Mouse (Mus musculus): ENCODE data around the gene Mei1.
"Not testable (repeated sequence)": the region's sequence is repeated elsewhere in the genome, so short reads cannot be mapped to it uniquely, and the experiment has no call there.

The Mei1 gene

DNA sequence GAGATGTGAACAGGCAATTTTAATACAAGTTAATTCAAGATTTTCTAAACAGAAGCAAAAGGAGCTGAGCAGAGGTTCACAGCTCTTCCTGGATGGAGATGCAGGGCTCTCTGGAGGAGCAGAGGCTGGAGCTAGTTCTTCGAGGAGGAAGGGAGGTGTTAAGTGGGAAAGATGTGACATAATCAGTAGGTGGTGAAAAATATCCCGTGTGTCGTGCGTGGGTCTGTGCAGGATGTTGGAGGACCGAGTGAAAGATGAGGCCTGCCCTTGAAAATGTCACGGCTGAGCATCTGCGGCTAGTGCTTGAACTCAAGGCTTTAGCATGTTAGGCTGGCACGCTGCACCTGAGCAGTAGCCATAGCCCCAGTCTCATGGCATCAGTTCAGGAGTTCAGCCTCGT, 15.8 kb downstream of the Mei1 start:
- no peak for DNase-seq (ENCODE audit: low spot score in 2 of 2)

DNA sequence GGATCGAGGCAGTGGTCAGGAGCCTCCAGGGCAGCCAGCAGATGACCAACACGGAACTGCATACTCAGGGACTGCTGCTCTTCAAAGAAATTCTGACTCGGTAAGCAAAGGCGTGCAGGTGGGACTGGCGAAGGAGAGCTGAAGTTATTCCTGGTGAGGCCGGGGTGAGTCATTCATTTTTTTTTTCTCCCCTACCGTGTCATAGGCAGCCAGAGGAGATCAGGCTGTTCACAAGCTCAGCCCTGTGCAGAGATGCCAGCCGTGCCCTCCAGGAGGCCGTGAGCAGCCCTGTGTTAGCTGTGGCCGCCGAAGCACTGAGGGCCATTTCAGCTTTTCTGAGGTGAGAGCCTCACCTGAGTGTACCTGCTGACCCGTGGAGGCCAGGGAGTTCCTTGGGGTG, 16.3 kb downstream of the Mei1 start:
- no peak for DNase-seq (ENCODE audit: low spot score in 2 of 2)

DNA sequence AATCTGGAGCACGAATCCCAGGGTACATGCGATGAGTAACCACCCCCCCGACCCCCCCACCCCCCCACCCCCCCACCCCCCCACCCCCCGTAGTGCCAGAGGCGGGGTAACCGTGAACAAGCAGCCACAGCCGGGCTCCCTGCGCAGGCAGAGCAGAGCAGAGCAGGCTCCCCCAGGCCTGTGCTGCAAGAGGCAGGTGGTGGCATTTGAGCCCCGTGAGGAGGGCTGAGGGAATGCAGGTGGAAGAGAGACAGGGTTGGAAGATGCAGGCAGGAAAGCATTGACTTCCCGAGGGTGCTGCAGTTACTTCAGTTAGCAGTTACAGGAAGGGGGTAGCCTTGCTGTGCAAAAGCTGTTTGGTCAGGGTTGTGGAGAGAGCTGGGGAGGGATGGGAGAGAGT, 17.5 kb downstream of the Mei1 start:
- DNase-seq (ENCODE audit: low spot score in 2 of 2): no peak

DNA sequence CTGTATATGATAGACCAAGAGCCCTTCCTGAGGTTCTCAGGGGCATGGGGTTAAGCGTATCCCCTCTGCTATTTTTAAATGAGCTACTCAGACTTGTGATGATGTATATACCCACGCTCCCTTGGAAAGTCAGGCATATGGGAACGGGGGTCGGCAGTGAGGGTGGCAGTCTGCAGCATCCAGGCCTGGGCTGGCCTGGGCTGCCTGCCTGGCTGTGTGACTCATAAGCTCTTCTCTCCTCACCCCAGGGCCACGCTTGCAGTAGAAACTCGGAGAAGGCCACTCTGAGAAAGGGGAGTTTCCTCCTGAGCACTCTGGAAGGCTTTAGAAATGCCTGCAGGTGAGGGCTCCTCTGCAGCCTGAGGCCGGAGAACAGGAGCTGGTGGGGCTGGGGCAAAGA, 21.3 kb downstream of the Mei1 start:
- no peak for DNase-seq (ENCODE audit: low spot score in 2 of 2)

DNA sequence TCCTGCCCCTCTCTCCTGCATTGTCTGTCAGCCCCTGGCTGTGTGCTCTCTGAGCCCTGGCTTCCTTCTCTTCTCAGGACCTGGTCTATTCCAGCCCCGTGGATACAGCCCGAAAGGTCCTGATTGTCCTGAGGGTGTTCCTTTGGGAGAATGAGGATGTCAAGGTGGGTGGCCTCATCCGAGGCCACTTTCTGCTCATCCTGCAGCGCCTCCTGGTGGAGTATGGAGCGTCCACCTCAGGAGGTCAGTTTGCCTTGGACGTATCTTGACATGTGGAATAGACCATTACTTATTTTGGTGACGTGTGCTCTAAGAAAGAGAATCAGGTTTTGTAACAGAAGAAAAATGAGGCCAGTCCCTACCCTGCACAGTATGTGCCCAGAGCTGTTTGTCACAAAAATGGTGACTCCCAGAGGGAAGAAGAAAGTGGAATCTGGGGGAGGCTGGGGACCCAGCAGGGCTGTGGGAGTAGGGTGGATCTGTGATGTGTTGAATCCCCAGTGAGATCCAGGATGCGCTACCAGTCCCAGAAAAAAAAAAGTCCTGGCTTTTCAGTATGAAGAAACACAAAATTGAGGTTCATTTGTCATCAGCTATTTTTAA, 37.3 kb downstream of the Mei1 start:
- peak; percentile 26 to 75 for DNase-seq (ENCODE audit: low spot score in 2 of 2)

DNA sequence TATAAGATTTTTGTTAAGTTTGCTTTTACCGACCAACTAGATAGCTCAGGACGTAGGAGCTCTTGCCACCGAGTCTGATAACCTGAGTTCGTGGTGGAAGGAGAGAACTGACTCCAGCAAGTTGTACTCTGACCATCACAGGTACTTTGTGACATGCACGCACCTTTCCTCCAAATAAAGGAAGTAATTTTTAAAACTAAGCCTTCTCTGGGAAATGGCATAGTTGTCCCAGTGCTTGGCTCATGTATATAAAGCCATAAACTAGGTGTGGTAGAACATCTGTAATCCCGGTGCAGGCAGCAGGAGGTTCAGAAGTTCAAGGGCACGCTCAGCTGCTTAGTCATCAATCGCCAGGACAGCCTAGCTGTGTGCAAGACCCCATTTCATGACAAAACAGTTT, 50.7 kb downstream of the Mei1 start:
- no peak for DNase-seq (ENCODE audit: low spot score in 2 of 2)

DNA sequence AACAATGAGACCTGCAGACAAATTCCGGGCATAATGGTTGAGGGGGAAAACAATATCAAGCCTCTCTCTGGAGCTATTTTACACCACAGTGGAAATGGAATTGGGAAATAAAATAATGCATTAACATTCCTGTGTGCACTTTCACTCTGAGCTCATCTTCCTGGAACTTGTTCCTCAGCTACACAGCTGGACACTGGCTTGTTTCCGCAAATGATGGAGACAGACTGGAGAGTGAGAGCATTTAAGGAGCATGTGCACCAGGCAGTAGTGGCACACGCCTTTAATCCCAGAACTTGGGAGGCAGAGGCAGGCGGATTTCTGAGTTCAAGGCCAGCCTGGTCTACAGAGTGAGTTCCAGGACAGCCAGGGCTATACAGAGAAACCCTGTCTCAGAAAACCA, 56.9 kb downstream of the Mei1 start:
- DNase-seq (ENCODE audit: low spot score in 2 of 2): not testable (repeated sequence)

DNA sequence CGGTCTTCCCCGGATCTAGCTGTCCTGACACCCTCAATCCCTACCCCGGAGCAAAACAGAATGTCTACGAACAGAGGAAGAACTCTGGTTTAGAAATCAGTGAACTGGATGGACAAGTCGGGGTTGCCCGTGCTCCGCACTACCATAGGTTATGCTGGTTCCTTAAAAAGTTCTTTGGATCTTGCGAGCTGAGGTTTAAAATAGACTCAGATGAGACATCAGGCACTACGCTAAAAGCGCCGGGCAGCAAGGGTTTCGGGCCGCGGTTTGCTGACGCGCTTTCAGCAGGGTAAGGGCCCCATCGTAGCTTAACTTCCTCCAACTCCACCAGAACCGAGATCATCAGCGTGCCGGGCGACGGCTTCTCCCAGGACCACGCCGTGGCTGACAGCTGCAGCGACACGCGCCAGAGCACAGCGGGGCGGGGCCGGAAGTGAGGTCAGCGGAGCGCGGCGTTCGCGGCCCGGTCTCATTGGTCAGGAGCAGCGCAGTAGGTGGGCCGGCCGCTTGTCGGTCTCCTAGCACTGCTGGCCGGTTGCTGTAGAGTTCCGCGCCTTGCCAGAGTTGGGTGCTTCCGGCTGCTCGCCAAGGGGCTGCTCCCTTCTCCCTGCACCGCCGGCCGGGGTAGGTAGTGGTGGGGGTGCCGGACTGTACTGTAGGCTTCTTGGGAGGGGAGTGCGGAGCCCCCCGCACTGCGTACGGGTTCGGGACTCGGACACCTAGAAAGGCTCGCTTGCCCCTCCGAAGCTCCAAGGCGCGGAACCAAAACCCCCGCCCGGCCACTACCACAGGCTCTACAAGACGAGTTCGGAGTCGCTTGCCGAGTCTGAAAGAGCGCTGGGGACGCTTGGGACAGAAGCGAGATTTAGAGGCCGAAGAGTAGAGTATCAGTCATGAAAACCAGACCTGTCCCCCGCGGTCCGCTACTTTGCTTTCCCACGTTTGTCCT, 57.9 kb downstream of the Mei1 start, which contains the start of gene Ccdc134:
Ccdc134 (plus strand) TSS at position 497 of the 949 bp plus-strand sequence.
- peak; percentile 94 to 98 for DNase-seq (ENCODE audit: low spot score in 2 of 2)

DNA sequence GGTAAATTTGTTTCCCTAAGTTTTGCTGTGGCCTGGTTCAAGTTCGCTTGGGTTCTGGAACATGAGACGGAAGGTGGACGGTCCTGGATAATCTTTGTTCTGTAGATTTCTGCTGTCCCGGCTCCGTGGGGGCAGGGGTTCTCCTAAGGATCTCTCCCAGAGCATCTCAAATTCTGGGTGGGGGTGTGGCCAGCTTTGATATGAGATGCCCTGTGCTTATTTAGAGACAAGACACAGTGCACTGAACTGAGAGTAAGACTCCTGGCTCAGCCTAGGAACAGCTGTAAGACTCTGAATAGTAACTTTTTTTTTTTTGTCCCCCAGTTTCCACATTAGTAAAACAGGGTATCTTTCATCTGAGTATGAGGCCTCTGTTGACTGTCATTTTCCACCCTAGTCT, 58.6 kb downstream of the Mei1 start:
- no peak for DNase-seq (ENCODE audit: low spot score in 2 of 2)

DNA sequence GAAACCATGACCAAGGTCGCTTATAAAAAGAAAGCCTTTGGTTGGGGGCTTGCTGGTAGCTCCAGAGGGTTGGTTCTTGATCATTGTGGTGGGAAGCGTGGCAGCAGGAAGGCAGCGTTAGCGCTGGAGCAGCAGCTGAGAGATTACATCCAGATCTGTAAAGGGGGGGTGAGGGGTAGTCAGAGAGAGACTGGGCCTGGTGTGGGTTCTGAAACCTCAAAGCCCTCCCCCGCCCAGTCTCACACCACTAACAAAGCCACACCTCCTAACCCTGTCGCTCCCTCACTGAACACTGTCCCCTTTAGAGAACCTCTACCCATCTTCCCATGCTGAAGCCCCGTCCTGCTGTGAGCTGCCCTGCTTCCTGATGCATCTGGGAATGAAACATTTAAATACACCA, 60.8 kb downstream of the Mei1 start:
- no peak for DNase-seq (ENCODE audit: low spot score in 2 of 2)

DNA sequence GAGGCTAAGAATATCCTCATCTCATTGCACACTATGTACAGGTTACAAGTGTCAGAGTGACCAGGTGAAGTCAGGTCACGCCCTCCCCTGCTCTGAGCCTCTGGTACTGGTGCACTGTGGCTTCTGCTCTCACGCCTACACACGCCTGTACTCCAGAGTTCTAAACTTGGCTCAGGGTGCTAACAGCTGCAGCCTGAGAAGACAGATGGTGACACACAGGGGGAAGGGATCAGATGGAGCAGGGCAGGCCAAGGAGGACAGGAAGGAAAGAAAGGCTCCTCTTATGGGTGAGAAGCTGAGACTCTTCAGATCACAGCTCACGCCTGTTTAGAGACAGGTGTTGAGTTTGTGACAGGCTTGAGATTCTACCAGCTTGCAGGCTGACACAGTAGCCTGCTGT, 65.6 kb downstream of the Mei1 start:
- no peak for DNase-seq (ENCODE audit: low spot score in 2 of 2)

DNA sequence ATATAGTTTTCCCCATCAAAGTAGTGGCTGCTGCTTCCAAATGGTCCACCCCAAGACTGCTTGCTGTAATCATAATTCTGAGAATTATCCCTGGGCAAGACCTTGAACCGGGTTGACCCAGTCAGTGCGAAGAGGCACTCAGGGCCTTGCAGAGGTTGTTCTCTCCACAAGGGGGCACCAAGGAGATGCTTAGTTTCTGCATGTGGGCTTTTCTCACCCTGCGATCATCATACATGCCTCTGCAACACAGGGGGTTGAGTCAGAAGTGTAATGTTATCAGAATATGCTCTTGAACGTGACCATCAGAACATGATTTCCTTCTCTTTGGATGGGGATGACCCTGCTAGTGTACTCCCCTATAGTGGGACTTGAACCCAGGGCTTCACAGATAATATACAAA, 68.8 kb downstream of the Mei1 start:
- DNase-seq (ENCODE audit: low spot score in 2 of 2): peak; percentile 69 to 81

DNA sequence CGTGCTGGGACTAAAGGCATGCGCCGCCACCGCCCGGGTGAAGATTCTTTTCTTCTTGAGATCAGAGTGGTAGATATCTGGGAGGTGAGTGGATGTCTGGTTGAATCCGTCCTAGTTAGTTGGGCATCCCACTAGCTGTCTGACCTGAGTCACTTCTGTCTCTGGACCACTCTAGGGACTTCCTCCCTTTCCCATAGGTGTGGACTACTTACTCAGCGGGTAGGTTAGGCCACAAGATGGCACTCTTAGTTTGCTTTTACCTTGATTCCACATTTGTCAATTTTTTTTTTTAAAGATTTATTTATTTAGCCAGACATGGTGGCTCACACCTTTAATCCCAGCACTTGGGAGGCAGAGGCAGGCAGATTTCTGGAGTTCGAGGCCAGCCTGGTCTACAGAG, 69.4 kb downstream of the Mei1 start:
- DNase-seq (ENCODE audit: low spot score in 2 of 2): no peak

DNA sequence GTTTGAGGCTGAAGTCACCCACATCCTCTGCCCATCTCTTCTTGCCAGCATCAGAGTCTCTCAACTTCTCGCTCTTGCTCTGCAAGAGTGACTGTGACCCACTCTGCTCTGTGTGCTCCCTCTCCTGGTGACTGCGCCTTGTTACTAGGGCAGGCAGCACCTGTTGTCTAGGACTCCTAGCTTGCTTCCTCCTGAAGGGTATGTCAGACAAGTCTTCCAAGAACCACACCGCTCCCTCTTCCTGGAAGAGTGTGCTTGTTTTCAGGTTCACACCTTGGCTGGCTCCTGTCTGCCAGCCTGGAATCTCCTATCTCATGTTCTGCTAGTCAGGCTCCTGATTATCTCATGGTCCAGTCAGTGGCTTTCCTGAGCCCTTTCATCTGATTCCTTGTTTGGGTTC, 70.6 kb downstream of the Mei1 start:
- no peak for DNase-seq (ENCODE audit: low spot score in 2 of 2)

DNA sequence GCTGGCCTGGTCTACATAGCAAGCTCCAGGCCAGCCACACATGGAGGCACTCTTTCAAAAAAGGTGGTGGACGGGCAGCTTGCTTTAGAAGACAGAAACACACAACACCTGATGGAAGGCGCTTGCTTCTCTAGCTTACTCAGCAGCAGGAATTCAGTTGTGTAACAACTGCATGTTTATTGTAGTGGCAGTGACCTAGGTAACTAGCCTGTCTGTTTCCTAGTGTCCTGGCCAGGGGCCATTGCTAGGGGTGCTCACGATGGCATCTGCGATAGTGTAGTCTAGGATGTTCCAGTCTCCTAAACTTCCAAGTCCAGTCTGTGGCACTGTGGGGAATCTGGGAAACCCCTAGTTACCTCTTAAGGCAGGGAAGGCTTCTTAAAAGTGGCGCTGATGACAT, 74.4 kb downstream of the Mei1 start:
- no peak for DNase-seq (ENCODE audit: low spot score in 2 of 2)

DNA sequence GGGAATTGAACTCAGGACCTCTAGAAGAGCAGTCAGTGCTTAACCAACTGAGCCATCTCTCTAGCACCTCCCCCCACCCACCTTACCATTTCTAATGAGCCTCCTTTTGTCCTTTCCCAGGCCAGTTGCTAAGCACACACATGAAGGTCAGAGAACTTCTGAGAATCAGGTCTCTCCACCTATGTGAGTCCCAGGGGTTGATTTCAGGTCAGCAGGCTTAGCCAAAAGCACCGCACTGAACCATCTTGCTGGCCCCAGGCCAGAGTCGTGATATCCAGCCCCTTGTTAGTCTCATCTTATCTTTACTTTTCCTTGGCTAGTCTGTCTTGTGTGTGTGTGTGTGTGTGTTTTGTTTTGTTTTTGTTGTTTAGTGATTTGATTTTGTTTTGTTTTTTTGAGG, 75.6 kb downstream of the Mei1 start:
- DNase-seq (ENCODE audit: low spot score in 2 of 2): no peak

DNA sequence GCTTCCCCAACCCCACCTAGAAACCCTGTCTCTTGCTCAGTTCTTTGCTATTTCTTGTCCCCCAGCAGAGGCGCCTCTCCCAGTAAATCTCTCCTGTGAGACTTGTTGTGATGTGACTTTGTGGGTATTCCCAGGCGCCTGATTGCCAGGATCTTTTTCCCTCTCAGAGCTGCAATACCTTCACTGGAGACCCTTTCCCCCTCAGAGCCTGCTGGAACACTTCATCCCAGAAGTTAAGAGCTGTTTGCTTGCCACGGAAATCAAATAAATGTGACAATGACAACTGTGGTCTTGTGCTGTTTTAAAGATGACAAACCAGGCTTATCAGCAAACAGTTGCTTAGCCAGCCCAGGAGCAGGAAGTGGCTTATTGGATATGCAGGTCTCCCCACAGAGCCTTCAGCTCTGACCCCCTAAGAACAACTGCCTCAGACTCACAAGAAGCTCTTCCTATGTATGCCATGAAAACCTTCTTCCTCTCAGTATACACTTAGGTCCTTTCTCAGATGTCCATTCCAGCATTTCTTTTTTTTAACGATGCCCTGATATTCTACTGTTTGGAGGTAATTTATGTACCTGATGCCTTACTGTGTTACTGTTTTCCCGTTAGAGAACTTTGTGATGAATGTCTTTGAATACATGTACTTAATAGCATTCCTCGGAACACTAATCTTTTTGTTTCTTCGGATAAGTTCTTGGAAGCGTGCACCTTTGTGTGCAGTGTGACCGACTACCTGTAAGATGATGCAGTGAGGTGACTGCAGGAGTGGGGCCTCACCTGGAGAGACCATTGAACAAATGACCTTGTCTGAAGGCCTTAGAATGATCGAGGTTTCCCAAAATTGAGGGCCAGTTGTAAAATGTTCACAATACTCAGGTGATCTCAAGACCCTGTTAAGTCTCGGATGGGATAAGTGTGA, 76.3 kb downstream of the Mei1 start:
- no peak for DNase-seq (ENCODE audit: low spot score in 2 of 2)

DNA sequence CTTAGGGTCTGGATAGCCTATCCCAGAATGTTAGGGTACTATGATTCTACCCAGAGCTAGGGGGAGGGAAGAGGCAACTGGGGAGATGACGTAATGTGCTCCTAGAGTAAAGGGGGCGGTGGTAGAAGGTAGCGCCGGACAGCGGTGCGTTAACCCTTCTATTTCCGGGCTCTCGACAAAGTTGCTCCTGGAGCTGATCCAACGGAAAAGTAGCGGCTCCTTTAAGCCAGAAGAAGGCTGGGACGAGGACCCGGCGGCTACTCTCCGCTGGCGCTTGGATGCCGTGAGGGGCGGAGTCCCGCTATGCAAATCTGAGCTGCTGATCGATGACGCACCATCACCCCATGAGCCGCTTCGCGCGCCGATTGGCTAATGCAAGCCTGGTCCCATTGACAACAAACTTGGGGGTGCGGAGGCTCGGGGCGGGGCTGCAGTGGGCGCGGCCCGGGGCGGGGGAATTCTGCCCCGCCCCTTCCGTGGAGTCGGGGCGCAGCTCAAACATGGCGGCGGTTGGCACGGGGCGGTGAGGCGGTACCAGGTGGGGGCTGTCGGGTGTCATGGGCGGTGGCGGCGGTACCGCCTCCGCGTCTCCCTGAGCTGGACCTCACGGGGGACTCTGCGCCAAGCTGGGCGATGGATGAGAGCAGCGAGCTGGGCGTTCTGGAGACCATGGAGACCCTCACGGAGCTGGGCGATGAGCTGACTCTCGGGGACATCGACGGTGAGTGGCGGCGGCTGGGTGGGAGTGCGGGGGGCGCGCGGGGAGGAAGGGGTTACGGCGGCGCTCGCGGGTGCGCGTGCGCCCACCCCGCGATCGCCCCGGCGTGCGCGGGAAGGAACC, 77.2 kb downstream of the Mei1 start, which contains the start of gene Srebf2:
Srebf2 (plus strand) TSS at position 412 of the 841 bp plus-strand sequence.
- DNase-seq (ENCODE audit: low spot score in 2 of 2): peak; percentile 98

DNA sequence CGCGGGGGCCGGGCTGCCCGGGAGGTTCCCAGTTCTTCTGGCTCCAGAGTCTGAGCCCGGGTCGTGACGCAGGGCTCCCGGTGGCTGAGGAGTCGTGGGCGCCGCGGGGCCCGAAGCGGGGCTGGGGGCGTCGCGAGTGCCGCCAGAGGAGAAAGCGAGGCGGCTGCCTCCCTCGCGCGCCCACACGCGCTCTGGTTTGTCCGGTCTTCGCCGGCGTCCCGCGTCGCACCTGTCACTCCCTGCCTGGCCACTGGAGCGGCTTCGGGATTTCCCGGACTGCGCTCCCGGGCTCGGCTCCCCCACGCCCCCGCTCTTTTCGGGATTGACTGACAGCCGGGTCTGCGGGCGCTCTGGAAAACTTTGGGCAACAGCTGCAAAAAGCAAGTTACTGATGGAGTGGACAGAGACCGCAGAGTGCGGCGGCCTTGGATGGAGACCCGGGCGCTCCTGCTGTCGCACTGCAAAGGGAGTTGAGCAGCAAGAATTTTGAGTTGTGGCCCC, 77.9 kb downstream of the Mei1 start:
- peak; percentile 48 to 78 for DNase-seq (ENCODE audit: low spot score in 2 of 2)

DNA sequence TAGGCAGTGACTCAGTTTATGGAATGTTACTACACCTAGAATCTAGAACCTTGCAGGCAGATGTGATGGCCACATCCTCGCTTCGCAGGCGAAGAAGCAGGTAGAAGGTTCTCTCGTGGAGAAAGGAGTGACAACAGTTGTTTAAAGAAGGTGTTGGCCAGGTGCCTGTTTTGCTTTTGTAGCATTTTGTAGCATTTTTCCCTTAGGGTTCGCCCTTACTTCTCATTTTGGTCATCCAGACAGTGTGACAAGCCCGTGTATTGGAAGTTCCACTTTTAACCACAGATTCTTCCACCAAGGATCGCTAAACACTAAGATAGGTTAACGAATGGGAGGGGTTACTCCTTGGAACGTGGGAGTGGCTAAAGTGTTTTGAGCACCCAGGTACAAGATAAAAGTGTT, 78.7 kb downstream of the Mei1 start:
- DNase-seq (ENCODE audit: low spot score in 2 of 2): no peak

DNA sequence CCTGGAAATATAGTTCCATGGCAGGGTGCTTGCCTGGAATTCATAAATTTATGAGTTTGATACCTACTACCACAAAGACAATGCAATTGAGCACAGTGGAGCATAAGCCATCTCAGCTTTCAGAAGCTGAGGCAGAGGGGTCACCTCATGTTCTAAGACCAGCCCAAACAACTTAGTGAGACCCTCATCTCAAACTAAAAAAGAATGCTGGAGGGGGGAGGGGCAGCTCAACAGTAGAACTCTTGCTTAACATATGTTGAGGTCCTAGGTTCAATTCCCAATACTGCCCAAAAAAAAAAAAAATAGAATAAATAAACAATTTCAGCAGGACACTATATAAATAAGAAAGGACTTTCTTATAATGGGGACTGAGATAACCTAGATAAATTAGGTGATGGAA, 80.2 kb downstream of the Mei1 start:
- DNase-seq (ENCODE audit: low spot score in 2 of 2): no peak
